Mouse (Mus musculus): ENCODE results near the gene Grip1.

The Grip1 gene

DNA sequence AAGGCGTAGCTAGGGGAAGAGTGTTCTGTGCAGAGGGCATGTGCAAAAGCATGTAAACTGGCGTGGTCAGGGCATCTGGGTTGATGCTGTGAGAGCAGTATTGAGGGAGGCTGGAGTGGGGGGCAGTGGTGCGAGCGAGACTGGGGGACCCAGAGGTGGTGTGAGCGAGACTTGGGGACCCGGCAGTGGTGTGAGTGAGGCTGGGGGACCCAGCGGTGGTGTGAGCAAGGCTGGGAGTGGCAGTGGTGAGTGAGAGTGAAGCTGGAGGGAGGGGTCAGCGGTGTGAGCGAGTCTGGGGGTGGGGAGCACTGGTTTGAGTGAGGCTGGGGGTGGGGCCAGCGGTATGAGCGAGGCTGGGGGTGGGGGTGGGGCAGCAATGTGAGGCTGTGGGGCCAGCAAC lies 386.0 kb downstream of the Grip1 start:
- no peak for DNase-seq (ENCODE audit: low spot score)

DNA sequence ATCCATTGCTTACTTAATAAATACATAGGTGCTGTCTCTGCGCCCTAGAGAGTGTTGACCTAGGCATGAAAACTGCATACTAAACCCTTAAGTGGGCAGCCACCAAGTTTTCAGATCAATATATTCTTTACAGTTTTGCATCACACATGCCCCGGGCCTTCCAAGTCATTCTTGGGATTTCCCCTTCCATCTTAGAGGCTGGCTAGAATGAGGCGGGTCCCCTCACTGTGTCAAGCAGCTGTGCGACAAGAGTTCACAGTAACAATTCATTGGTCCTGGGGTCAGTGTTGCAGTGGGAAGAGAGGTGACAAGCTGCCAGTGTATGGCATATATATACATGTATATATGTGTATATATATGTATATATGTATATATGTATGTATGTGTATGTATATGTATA lies 388.4 kb downstream of the Grip1 start:
- no peak for DNase-seq (ENCODE audit: low spot score)

DNA sequence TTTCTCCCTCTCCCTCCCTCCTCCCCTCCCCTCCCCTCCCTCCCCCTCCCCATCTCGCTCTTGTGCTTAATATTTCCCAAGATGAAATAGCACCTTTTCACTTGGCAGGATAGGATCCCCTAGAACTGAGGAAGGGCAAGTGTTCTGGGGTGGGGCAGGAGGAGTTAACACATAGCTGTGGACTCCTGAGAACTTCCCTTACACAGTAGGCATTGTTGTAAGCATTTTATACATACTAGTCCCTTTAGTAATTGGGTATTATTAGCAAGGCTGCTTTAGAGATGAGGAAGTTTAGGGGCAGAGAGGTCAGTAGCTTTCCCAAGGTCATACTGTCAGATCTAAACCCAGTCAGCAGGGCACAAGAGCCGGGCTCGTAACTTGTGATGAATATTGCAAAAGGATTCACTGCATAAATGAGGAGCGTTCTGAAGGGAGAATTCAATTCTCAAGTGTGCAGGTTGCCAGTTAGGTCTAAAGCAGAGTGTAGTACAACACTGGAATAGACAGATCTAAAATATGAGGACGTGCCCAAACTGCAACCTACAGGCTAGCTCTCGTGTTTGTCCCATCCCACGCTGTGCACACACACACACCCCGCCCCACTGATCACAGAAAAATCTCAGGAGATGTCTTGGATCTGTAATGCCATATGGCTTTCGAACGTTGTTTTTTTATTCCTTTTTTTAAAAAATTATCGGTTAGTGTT lies 392.2 kb downstream of the Grip1 start:
- no peak for DNase-seq (ENCODE audit: low spot score)

DNA sequence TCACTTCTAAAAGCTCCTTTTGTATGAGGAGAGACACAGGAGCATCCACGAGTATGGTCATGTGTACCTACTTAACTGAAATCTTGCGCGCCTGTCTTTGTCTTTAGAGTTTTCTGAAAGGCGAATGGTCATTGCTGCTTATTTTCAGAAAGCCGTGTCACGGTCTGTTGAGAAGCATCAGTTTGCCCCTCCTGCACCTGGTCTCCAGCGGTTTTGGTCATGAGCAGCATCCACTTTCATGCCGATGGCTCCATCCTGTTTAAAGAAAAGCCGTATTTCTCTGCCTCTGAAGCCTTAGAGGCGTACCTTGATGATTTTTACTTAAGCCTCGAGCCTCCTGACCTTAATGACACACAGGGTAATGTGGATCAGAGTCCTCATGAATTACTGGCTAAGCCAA lies 398.0 kb downstream of the Grip1 start:
- no peak for DNase-seq (ENCODE audit: low spot score)

DNA sequence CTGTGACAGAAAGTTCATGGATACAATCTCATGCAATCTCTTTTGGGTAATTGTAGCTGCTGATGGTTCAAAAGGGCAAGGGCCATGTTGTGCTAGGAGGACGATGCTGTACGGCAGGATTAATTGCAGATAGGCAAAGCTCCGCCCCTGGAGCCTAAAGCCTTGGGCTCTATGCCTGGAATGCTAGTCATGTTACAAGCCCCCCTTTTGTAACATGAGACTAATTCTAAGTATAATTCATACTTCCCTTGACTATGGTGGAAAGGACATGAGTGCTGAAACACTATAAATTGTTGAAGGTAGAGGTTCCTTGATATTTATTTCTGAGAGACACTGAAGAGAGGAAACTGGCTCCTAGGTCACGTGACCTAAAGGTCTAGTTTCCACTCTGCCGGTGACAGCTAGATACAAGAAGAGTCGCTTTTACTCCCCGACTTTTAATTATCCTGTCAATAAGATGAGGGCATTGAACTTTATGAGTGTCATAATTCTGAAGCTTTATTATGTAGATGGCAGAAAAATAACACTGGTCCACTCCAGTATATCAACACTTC lies 399.0 kb downstream of the Grip1 start:
- no peak for DNase-seq (ENCODE audit: low spot score)

DNA sequence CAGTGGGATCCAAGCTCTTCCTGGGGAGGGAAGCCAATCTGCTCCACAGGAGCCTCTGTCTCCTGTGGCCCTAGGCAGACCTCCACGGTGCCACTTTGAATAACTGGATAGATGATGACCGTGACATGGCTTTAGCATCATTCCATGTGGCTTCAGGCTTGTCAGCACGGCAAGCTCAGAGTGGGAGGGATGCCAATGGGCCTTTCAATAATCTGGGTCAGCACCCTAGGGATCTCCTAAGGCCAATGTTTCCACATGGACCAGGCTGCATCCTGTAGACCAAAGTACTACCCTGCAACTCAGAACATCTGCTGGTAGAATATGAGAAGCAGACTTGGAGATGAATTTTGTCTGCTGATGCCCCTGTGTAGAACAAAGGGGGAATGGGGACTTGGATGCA lies 414.1 kb downstream of the Grip1 start:
- DNase-seq (ENCODE audit: low spot score) = no peak

DNA sequence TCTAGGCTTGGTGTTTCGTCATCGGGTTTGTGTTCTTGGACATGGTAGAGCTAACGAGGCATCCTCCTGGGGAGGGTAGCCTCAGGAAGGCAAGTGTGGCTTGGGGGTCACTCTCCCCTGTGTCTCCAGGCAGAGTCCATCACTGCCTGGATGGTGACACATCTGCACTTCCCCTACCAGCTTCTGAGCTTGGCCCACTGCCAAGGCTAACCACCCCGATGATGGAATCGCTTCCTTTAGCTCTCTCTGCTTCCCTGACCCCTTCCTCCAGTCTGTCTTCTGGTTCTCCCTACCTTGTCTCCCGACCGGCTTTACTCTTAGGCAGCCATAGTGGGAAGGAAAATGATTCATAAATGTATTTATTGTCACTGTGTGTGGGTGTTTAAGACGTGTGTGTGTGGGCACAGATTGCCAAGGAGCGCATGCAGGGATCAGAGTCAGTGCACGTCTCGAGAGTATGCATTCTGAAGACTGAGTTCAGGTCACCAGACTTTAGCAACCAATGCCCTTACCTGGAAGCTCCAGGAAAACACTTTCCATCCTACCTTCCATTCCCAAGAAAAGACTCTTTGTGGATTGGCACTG lies 415.5 kb downstream of the Grip1 start:
- no peak for DNase-seq (ENCODE audit: low spot score)

DNA sequence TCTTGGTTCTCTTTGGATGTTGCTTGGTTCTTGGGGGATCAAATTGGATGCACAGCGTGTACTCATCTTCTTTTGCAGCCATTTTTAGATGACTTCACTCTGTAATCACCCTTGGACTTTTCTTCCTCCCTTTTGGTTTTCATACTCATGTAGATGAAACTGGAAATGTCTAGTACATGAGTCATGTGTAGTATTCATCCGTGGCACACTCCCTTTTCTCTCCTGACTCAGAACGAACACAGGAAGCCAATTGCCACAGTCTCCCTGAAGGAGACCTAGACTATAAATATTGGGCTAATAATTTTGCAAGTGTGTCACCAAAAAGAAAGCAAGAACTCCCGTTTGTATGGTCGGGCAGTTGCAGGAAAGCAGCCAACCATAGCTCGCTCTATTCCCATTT lies 423.1 kb downstream of the Grip1 start:
- DNase-seq (ENCODE audit: low spot score) = no peak

DNA sequence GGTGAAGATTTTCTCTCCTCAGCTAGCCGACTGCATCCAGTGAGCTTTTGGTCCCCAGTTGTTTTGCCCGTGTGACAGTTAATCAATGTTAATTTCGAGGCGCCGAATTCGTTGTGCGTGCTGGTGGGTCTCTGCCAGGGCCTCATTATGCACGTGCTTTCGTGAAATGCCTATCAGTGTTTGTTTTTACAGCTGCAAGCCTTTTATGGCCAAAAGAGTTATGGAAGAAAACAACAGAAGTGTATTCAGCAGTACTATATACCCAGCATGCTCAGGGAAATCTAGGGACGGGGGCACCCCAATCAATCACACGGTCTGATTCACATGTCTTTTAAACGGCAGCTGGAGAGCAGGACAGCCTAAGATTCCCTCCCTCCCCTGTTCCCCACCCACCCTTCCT lies 424.7 kb downstream of the Grip1 start:
- DNase-seq (ENCODE audit: low spot score) = no peak

DNA sequence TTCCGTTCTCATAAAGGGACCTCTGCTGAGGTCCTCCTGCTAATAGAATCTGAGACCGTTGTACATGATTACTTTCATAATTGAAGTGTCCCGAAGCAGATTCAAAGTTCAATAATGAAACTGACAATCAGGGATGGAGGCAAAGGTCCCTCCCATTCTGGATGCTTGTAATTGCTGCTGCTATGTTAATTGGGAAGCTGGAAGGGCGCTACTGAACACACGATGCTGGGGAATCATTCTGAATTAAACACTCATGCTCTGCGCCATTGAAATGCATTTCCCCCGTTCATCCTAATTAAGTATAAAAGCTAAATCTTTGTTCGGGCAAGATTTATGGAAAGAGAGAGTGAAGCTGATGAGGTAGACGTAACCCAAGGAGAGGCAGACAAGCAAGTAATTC lies 431.0 kb downstream of the Grip1 start:
- no peak for DNase-seq (ENCODE audit: low spot score)

DNA sequence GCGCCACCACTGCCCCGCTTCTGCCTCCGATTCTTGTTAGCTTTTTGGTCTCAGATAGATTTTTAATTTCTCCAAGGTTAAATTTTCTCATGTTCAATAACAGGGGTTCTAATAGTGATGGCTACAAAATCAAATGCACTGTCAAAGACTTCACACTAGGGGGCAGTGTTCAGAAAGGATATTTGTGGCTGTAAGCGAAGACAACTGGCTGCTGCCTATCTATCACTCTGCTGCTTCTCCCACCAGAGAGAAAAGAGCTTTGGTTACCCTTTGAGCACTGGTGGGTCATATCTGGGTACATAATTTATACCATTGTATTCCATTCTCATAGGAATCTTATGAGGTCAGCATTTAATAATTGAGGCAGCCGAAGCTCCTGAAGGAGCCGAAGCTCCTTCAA lies 431.9 kb downstream of the Grip1 start:
- DNase-seq (ENCODE audit: low spot score) = no peak

DNA sequence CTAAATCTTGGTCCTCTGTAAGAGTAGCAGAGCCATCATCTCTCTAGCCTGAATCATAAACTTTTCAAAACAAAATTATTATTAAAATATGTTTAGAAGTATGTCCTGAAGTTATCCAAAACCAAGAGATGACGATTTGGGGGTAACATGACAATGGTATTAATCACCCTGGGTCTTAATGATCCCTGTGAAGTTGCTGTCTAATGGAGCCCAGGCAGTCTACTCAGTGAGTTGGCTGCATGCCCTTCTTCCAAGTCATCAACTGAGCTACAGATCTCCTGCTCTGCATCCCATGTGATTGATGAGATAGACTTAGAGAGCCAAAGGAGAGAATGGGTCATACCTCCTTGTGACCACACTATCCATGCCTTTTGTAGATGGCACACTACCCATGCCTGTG lies 433.1 kb downstream of the Grip1 start:
- DNase-seq (ENCODE audit: low spot score) = no peak

DNA sequence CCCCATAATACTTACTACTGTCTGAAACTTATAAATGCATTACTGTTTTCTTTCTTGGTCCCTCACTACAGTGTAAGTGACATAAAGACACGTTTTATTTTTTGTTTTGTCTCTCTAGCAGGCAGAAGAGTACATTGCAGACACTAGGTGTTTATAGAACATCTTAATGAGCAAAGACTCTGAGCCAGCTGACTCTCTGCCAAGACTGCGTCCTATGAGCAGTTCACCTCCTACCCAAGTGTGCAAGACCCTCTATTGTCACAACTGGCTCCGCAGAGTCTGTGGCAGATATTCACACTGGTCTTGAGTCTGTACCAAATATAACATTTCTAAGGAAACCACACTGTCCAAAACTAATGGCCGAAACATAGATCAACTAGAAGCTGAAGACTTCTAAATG lies 449.1 kb downstream of the Grip1 start:
- no peak for DNase-seq (ENCODE audit: low spot score)

DNA sequence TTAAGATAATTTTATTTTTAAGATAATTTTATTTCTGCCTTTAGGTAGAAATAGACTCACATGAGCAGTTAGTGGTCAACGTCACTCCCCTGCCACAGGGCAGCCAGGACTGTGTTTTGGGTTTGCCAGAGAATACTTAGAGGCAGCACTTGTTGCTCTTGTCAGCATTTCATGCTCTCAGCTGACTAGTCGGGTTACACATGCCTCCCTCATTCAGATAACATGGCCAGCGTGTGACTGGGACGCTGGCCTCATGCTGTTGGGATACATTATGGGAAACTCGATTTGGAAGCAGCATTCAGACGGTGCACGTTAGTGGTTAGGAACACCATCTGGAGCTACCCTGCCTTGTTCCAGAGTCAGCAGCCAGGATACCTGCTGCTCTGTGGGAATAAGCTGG lies 453.2 kb downstream of the Grip1 start:
- no peak for DNase-seq (ENCODE audit: low spot score)

DNA sequence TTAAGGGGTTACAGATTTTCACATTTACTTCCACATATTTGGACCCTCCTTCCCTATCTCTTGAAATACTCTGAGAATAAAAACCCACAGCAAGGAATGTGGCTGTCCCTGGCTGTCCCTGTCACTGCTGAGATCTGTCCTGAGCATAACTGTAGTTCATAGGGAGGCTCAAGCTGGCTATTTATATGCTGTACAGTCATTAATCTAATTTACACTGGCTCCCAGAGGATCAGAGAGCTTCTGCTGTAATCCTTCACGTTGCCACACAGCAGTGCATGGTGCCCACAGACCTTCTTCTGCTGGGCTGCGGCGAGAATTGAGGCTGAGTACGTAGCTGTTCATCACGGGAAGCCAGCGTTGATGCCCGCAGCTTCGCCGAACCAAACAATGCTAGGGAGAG lies 464.4 kb downstream of the Grip1 start:
- no peak for DNase-seq (ENCODE audit: low spot score)

DNA sequence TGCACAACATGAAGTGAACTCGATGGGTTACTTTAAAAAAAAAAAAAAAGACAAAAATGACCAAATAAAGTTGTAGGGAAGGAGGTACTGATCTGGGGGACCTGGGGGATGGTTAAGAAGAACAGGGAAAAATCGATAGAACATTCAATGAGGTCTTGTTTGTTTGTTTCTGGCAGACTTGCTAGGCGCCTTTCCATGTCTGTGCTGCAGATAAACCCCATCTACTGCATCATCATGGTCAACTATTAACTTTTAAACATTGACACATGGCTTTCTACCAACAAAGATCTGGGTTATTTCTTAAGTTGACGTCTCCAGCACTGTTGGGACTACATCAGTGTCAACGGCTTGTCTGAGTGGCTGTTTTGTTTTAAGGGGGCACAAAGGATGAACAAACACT lies 474.3 kb downstream of the Grip1 start:
- DNase-seq (ENCODE audit: low spot score) = no peak

DNA sequence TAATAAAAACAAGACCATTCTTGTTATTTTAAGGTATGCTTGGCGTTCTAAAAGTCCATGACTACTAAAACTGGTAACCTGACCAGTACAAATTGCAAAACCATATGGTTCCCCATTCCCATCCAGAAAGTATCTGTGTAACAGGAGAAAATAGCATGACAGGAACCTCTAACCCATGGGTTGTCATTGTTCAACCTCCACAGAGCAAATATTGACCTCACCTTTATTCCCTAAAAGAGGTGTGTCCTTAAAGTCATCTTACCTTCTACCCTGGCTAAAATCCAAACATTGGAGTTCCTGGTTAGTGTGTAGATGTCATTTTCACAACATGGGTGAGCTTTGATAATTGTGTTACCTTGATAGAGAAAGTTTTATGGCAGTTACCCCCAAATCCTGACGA lies 475.3 kb downstream of the Grip1 start:
- no peak for DNase-seq (ENCODE audit: low spot score)

DNA sequence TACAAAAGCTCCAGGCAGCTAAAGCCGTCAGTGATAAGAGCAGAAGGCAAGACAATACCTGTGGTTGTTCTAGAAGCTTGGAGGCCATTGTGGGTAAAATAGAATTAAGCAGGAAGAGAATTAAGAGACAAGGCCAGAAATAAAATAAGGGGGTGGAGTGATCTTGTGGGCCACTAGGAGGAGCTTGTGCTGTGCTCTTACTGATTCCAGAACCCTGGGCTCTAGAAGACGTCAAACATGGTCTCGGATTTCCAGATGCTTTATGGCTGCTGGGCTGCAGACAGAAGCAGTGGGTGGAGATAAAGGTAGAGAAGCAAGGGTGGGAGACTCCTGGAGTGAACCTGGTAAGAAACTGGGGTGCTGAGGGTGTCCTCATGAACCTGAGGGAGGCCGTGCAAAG lies 479.2 kb downstream of the Grip1 start:
- DNase-seq (ENCODE audit: low spot score) = no peak

DNA sequence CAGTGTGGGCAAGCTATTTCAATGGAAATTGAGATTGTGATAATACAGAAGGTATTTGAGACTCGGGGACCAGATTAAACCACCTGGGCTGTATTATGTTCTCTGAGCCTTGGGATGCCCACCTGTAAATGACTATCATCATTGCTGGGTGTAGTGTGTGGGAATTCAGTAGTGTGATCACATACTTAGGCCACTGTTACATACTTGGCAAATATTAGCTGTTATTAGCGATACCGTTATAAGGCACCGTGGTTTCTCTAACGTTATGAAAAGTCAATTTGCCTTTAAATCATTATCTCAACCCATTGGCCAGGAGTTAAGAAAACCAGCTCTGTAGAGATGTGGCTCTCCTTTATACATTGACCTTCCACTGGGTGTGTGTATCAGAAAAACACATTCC lies 479.7 kb downstream of the Grip1 start:
- DNase-seq (ENCODE audit: low spot score) = no peak

DNA sequence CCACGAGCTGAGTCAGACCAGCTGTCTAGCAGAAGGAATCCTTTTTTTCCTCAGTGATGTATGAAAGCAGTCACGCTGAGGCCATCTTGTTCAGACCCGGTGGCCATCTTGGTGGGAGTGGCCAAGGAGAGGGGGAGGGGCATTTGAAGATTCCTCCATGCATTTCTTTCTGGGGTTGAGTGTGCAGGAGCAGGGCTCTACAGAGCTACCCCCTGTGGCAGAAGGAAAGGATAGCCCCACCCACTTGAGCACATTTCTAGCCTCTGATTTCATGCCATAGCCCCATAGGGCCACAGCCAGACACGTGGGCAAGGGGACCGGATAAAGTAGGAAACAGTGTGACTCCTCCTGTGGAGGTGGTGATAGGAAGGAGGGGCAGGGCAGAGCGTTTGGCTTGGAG lies 481.6 kb downstream of the Grip1 start:
- DNase-seq (ENCODE audit: low spot score) = no peak

DNA sequence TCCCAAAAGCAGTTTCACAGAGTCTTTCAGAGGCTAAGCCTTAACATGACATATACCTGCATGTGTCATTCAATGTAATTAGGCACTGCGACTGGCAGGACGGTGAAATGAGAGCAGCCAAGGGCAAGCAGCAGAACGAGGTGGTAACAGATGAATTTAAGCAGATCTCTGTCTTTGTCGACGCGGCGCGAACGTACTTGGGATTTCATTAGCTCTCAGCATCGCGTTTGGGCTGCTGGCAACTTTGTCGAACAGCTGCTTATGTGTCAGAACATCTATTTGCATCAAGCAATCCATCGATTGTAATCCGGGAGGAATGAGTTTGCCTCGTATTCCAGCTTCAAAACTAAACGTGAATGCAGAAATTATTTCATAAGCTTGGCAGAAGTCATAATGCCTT lies 483.9 kb downstream of the Grip1 start:
- no peak for DNase-seq (ENCODE audit: low spot score)

DNA sequence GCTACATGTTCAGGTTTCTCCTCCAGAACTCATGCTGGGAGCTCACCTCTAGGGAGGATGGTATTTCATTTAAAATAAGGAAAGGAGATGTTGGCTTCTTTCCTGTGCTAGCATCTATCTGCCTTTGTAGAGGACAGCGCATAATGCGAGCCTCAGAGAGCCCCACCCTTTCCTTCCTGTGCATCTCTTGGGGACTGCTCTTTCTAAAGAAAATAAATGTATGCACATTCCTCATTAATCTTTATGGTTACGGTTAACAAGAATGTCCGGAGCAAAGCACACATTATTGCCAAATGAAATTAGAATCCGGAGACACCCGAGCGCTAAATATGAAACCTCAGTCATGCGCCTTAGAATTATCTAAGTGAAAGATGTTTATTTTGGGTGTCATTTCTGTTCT lies 490.3 kb downstream of the Grip1 start:
- DNase-seq (ENCODE audit: low spot score) = no peak

DNA sequence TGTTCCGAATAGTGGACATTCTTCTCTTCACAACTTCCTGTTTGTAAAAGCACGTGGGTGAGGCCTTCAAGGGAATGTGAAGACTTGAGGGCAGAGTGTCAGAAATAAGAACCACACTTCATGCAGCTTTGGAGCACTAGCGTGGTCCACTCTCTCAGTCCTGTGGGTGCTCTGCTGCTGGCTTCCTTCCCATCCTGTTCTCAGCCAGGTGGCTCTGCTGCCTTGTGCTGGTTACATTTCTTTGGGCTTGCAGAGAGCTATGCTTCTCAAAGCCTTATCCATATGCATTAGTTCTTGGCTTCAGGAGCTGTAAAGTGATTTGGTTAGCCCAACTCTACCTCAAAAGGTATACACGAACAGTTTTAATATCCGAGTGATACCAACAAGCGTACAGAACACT lies 497.8 kb downstream of the Grip1 start:
- DNase-seq (ENCODE audit: low spot score) = no peak

Measured in ovary, postnatal 14 days (tissue).